Mouse (Mus musculus) CH12.LX (cell line): ENCODE results near the gene Gm10961. TPM values are rescaled to one million over a fixed set of nuclear protein-coding genes. Genes with fewer than 3 reads are reported as not detected.

Experiments used
- DNase-seq: peaks from one replicate; pipeline ENCODE4 v3.0.0-alpha.2; 2013; ENCODE audit errors: extremely low read depth
- H3K27ac ChIP-seq: 2 replicates; pipeline ENCODE4 v1.5.1; 2012; ENCODE audit warnings: low read depth, mild to moderate bottlenecking, control low read depth, moderate library complexity; ENCODE audit not compliant: insufficient read depth
- H3K27me3 ChIP-seq: replicated peaks from 2 replicates; pipeline ENCODE3; 2012; ENCODE audit warnings: inconsistent platforms
- H3K36me3 ChIP-seq, 2 experiments: replicated peaks in 1 of 2; 2 replicates each; pipeline versions ENCODE3 to v1.6.1; 2012; ENCODE audit warnings: inconsistent platforms in 1 of 2, low read length in 1 of 2, mild to moderate bottlenecking in 1 of 2, mixed read lengths in 1 of 2, moderate library complexity in 1 of 2; ENCODE audit not compliant: control insufficient read depth in 1 of 2, insufficient read depth in 1 of 2
- H3K4me1 ChIP-seq, 2 experiments: 2 replicates each; pipeline ENCODE4 v1.6.1; 2012; ENCODE audit warnings: inconsistent platforms in 1 of 2, moderate library complexity in 1 of 2; ENCODE audit not compliant: insufficient read depth in 2 of 2, control insufficient read depth in 1 of 2
- H3K4me2 ChIP-seq: 2 replicates; pipeline ENCODE4 v1.6.1; 2012; ENCODE audit warnings: low read depth, mild to moderate bottlenecking, control low read depth; ENCODE audit not compliant: poor library complexity, insufficient read depth, severe bottlenecking
- H3K4me3 ChIP-seq, 3 experiments: fragments of 150-350 bp in 1 of 3; sonication (generic) in 1 of 3; replicated peaks in 1 of 3; 2 replicates each; pipeline versions ENCODE3 to v1.5.1; 2011 to 2012; ENCODE audit warnings: low read depth in 2 of 3, low read length in 2 of 3, mild to moderate bottlenecking in 2 of 3, moderate library complexity in 2 of 3, control low read depth in 1 of 3, improper control_type of control experiment in 1 of 3, inconsistent platforms in 1 of 3, mixed read lengths in 1 of 3; ENCODE audit not compliant: poor library complexity in 1 of 3
- H3K79me2 ChIP-seq: replicated peaks from 2 replicates; pipeline ENCODE4 v1.6.1; 2012; ENCODE audit warnings: mild to moderate bottlenecking, moderate library complexity; ENCODE audit not compliant: control insufficient read depth, poor library complexity, insufficient read depth, severe bottlenecking; ENCODE audit errors: extremely low read depth
- H3K9ac ChIP-seq: 2 replicates; pipeline ENCODE4 v1.6.1; 2012; ENCODE audit warnings: low read depth, mild to moderate bottlenecking, control low read depth, moderate library complexity; ENCODE audit not compliant: insufficient read depth
- H3K9me3 ChIP-seq: replicated peaks from 2 replicates; pipeline ENCODE3; 2012; ENCODE audit warnings: low read length, inconsistent platforms, mixed read lengths
- BHLHE40 ChIP-seq: IDR thresholded peaks from 2 replicates; pipeline ENCODE4 v1.6.1; 2011; ENCODE audit warnings: mild to moderate bottlenecking, low read depth, low read length, improper control_type of control experiment
- CHD1 ChIP-seq: IDR thresholded peaks from 2 replicates; pipeline ENCODE4 v1.6.1; 2012; ENCODE audit warnings: low read depth, low read length, improper control_type of control experiment, inconsistent platforms
- CHD2 ChIP-seq: IDR thresholded peaks from 2 replicates; pipeline ENCODE4 v1.6.1; 2011; ENCODE audit warnings: low read length, improper control_type of control experiment
- E2F4 ChIP-seq: IDR thresholded peaks from 2 replicates; pipeline ENCODE4 v1.6.1; 2011; ENCODE audit warnings: low read depth, low read length, improper control_type of control experiment; ENCODE audit not compliant: insufficient replicate concordance
- ETS1 ChIP-seq: conservative IDR thresholded peaks from 2 replicates; pipeline ENCODE4 v1.6.1; 2012; ENCODE audit warnings: low read depth, mild to moderate bottlenecking, inconsistent platforms, low read length, improper control_type of control experiment, moderate library complexity
- HCFC1 ChIP-seq: IDR thresholded peaks from 2 replicates; pipeline ENCODE4 v1.6.1; 2012; ENCODE audit warnings: low read depth, mild to moderate bottlenecking, inconsistent platforms, low read length, improper control_type of control experiment
- IRF4 ChIP-seq: IDR thresholded peaks from 2 replicates; pipeline ENCODE4 v1.6.1; 2014; ENCODE audit warnings: low read depth, mild to moderate bottlenecking, inconsistent platforms, low read length, improper control_type of control experiment
- JUND ChIP-seq: conservative IDR thresholded peaks from 2 replicates; pipeline ENCODE4 v1.6.1; 2011; ENCODE audit warnings: low read depth, low read length, improper control_type of control experiment
- KAT2A ChIP-seq: IDR thresholded peaks from 2 replicates; pipeline ENCODE4 v1.6.1; 2012; ENCODE audit warnings: low read length, improper control_type of control experiment, inconsistent platforms; ENCODE audit not compliant: insufficient replicate concordance
- MAX ChIP-seq: IDR thresholded peaks from 2 replicates; pipeline ENCODE4 v1.6.1; 2011; ENCODE audit warnings: low read length, improper control_type of control experiment
- MAZ ChIP-seq: IDR thresholded peaks from 2 replicates; pipeline ENCODE4 v1.6.1; 2012; ENCODE audit warnings: low read depth, mild to moderate bottlenecking, inconsistent platforms, low read length, improper control_type of control experiment, moderate library complexity
- MEF2A ChIP-seq: IDR thresholded peaks from 2 replicates; pipeline ENCODE4 v1.6.1; 2014; ENCODE audit warnings: low read depth, mild to moderate bottlenecking, inconsistent platforms, low read length, improper control_type of control experiment, borderline replicate concordance
- POLR2A ChIP-seq: IDR thresholded peaks from 2 replicates; pipeline ENCODE4 v1.6.1; 2011; ENCODE audit warnings: low read depth, mild to moderate bottlenecking, improper control_type of control experiment, low read length
- POLR2AphosphoS2 ChIP-seq: IDR thresholded peaks from 2 replicates; pipeline ENCODE4 v1.6.1; 2011; ENCODE audit warnings: low read depth, low read length, improper control_type of control experiment
- RCOR1 ChIP-seq: conservative IDR thresholded peaks from 2 replicates; pipeline ENCODE4 v1.6.1; 2012; ENCODE audit warnings: low read depth, mild to moderate bottlenecking, inconsistent platforms, low read length, improper control_type of control experiment
- SIN3A ChIP-seq: IDR thresholded peaks from 2 replicates; pipeline ENCODE4 v1.6.1; 2012; ENCODE audit warnings: low read length, improper control_type of control experiment, inconsistent platforms
- SMC3 ChIP-seq: IDR thresholded peaks from 2 replicates; pipeline ENCODE4 v1.6.1; 2011; ENCODE audit warnings: low read depth, low read length, improper control_type of control experiment
- TBP ChIP-seq: conservative IDR thresholded peaks from 2 replicates; pipeline ENCODE4 v1.6.1; 2011; ENCODE audit warnings: low read depth, low read length, improper control_type of control experiment
- TCF12 ChIP-seq: IDR thresholded peaks from 2 replicates; pipeline ENCODE4 v1.6.1; 2014; ENCODE audit warnings: low read depth, mild to moderate bottlenecking, inconsistent platforms, low read length, improper control_type of control experiment
- UBTF ChIP-seq: IDR thresholded peaks from 2 replicates; pipeline ENCODE4 v1.6.1; 2012; ENCODE audit warnings: low read depth, mild to moderate bottlenecking, inconsistent platforms, low read length, improper control_type of control experiment, moderate library complexity
- dilution Hi-C: fragments of 300-500 bp; cut with MboI; formaldehyde crosslinking; loops from 2 replicates; pipeline ENCODE4 v1.14.3; 2020; ENCODE audit warnings: low sequenced_read_pairs; ENCODE audit not compliant: extremely low pct_unique_long_range_greater_than_20kb, extremely low pct_ligation_motif_present
- in situ Hi-C: fragments of 300-500 bp; cut with MboI; formaldehyde crosslinking; loops from 3 replicates; pipeline ENCODE4 v1.14.3; 2019; ENCODE audit warnings: low sequenced_read_pairs, low pct_ligation_motif_present, low pct_unique_long_range_greater_than_20kb, mixed read lengths
- polyA plus RNA-seq: library from polyadenylated mRNA; unstranded; fragments of >175 nt; gene quantifications from 2 replicates; pipeline ENCODE4 v1.2.1, GENCODE M21; 2012; ENCODE audit warnings: low read depth; ENCODE audit not compliant: insufficient read length
- total RNA-seq, 2 experiments: library from RNA; depleted of rRNA; stranded (reverse); fragments of 300-350 nt in 1 of 2; fragments of >200 nt in 1 of 2; gene quantifications; 2 replicates each; pipeline ENCODE4 v1.2.3; 2012 to 2014

Gene Gm10961
- total and polyA plus RNA-seq, 3 experiments: not detected

DNA sequence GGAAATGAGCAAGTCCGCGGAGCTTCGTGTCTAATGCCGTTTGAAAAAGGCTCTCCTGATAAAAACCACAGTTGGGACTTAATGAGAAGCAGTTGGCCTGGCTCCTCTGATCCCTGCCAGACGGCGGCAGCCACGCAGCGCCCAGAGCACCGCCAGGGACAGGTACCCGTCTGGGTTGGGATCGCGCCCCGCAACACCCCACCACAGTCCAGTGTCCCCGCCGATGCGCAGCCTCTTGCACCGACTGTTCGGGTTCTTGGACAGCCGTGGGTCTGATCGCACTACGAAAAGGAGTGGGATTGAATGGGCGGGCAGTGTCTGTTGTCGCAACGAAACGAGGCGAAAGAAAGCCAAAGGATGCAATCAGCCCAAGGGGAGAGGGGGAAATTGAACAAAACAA is 34.6 kb upstream of the Gm10961 start:
- no peak overlapping the region for H3K9ac ChIP-seq
- peaks cover 5 to 13% of the 10 kb centered on the region in 2 experiments; a peak in 2 of 4 replicates for H3K4me1 ChIP-seq
- dilution Hi-C loops (no loop called here), in situ Hi-C loops (no loop called here)
- H3K9me3 ChIP-seq: peaks cover 19% of the 10 kb centered on the region
- no peak for DNase-seq
- no peaks in the 10 kb centered on the region for H3K79me2 ChIP-seq
- H3K27me3 ChIP-seq: peaks cover 4% of the 10 kb centered on the region
- no peak for TF ChIP-seq MEF2A
- H3K36me3 ChIP-seq: no peaks in the 10 kb centered on the region
- no peak overlapping the region for H3K27ac ChIP-seq
- no peak overlapping the region for H3K4me3 ChIP-seq
- no peak overlapping the region for H3K4me2 ChIP-seq

DNA sequence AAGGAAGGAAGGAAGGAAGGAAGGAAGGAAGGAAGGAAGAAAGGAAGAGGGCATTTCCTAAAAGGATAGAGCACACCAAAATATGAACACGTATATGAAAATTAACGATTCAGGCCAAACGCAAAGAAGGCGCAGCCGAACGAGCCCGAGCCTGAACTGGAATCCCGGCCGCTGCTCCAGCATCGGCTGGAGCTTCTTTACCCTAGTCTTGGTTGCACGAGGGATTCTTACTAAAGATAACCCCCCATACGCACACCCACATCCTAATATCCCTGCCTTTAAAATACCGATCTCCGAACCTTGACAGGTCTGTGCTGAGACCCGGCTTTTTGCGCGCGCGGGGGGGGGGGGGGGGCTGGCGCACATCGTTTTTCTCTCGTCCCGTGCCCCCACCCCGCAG is 34.0 kb upstream of the Gm10961 start:
- TF ChIP-seq CHD2 (no peak), HCFC1 (no peak), TBP (no peak), MAZ (no peak)
- TF ChIP-seq, all 38 proteins: peak for 0
- dilution Hi-C loops: no loop called here
- Histone ChIP-seq H3K9ac (no peak overlapping the region), H3K4me2 (no peak overlapping the region), H3K36me3 (no peaks in the 10 kb centered on the region), H3K4me3 (no peak overlapping the region), H3K9me3 (peaks cover 19% of the 10 kb centered on the region), H3K79me2 (no peaks in the 10 kb centered on the region), H3K4me1 (peaks cover 5 to 13% of the 10 kb centered on the region in 2 experiments; a peak in 2 of 4 replicates), H3K27me3 (peaks cover 4% of the 10 kb centered on the region), H3K27ac (no peak overlapping the region)
- in situ Hi-C loops: no loop called here
- no peak for DNase-seq

DNA sequence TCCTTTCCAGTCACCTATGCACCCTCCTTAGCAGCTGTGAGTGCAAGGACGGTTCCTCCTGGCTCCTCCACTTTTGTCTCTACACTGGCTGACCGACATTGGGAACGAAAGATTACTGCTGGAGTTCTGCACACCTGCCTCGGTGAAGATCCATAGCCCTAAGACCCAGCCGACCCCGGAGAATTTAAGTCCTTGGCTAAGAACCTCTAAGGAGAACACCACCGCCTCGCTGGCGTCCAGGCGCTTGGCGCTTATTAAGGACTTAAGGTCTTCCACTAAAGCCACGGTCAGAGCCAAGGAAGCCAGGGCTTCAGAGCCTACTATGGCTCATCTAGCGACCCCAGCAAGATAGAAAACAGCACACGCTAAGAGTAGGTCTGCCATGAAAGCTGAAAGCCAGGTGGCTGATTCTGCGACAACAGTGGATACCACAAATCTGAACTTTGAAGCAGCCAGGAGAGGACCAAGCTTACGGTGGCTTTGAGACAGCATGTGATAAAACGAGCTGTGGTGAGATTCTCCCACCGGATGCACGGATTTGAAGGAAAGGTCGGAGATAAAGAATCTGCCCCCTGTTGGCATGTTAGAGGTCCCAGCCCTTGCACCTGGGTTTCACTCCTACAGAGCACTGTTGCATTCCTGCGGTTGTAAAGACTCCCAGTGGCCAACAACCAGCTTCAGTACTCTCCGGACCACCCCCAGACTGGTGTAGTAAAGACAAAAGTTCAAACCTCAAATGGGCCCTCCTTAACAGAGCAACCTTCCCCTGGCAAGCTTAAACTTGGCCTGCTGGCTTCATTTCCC is 33.3 kb upstream of the Gm10961 start:
- Histone ChIP-seq H3K9ac (no peak overlapping the region), H3K27me3 (peaks cover 4% of the 10 kb centered on the region), H3K4me3 (no peak overlapping the region), H3K27ac (no peak overlapping the region), H3K79me2 (no peaks in the 10 kb centered on the region), H3K36me3 (no peaks in the 10 kb centered on the region), H3K4me2 (no peak overlapping the region), H3K9me3 (peaks cover 19% of the 10 kb centered on the region)
- DNase-seq: no peak
- dilution Hi-C loops: no loop called here
- TF ChIP-seq KAT2A: no peak
- no peak for TF ChIP-seq SIN3A
- no peak for TF ChIP-seq BHLHE40
- TF ChIP-seq POLR2A: no peak
- no peak for TF ChIP-seq IRF4
- TF ChIP-seq SMC3: no peak
- no peak for TF ChIP-seq CHD1
- TF ChIP-seq JUND: no peak
- no peak for TF ChIP-seq POLR2AphosphoS2
- TF ChIP-seq MAX: no peak
- no peak for TF ChIP-seq RCOR1
- no peak for TF ChIP-seq UBTF
- no peak for TF ChIP-seq E2F4
- no peak for TF ChIP-seq TCF12
- no peak for TF ChIP-seq ETS1
- no peak for TF ChIP-seq CHD2
- TF ChIP-seq, all 38 proteins: peak for 0
- H3K4me1 ChIP-seq: peaks cover 5 to 13% of the 10 kb centered on the region in 2 experiments; a peak in 2 of 4 replicates
- in situ Hi-C loops: no loop called here
